Mouse (Mus musculus) c-Kit-positive CD71-positive TER-119-positive erythroid progenitor cells, embryonic 14.5 days (primary cell): ENCODE results near the gene Sgo2a.
"Not testable (repeated sequence)": the region's sequence is repeated elsewhere in the genome, so short reads cannot be mapped to it uniquely, and the experiment has no call there.

Experiments
- DNase-seq: peaks from one replicate; pipeline ENCODE4 v3.0.0-alpha.2; 2013; ENCODE audit warnings: low spot score

Gene Sgo2a

DNA sequence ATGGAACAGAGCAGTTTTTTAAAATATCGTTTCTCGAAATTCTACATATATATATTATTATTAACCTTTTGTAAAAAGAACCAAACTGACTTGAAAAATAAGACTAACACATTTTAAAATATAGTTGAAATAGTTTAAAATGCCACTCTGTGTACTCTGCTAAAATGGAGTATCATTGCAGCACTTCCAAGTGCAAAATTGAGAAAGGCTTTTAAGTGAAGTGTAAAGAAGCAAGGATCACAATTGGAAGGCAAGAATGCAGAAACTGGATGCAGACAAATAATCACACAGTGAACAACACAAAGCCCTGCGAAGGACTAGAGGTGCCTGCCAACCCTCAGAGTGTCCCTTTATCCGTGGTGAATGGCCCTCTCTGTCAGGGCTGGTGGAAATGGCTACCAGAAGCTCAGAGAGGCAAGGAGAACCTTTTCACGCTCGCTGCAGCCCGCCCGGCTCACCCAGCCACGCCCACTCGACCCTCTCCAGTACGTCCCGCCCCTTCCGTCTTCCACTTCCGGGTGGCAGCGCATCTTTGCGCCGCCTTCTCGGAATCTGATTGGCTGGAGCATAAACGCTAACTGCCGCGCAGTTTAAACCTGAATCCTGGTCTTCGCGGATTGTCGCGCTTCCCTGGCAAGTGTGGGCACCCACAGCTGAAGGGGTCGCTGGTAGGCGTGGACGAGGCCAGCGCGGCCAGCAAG is at the start of gene Sgo2a:
Gene Sgo2a (plus strand): TSS at position 540 of the 701 bp plus-strand sequence.
- DNase-seq: peak; percentile 93

GRCm38 (mm10) chr1:57947552-57948347 is 48.0 kb upstream of the Sgo2a start:
- DNase-seq: no peak

GRCm38 (mm10) chr1:57949195-57949594 is 46.6 kb upstream of the Sgo2a start:
- DNase-seq: no peak

- no peak for DNase-seq
Measured at GRCm38 (mm10) chr1:57949716-57950115, 46.1 kb upstream of the Sgo2a start.

- no peak for DNase-seq
Measured at GRCm38 (mm10) chr1:57952509-57952908, 43.3 kb upstream of the Sgo2a start.

GRCm38 (mm10) chr1:57953586-57954375 is 42.0 kb upstream of the Sgo2a start:
- DNase-seq: no peak

- DNase-seq: no peak
Measured at GRCm38 (mm10) chr1:57954376-57954765, 41.4 kb upstream of the Sgo2a start.

GRCm38 (mm10) chr1:57955774-57956173 is 40.0 kb upstream of the Sgo2a start:
- no peak for DNase-seq

DNA sequence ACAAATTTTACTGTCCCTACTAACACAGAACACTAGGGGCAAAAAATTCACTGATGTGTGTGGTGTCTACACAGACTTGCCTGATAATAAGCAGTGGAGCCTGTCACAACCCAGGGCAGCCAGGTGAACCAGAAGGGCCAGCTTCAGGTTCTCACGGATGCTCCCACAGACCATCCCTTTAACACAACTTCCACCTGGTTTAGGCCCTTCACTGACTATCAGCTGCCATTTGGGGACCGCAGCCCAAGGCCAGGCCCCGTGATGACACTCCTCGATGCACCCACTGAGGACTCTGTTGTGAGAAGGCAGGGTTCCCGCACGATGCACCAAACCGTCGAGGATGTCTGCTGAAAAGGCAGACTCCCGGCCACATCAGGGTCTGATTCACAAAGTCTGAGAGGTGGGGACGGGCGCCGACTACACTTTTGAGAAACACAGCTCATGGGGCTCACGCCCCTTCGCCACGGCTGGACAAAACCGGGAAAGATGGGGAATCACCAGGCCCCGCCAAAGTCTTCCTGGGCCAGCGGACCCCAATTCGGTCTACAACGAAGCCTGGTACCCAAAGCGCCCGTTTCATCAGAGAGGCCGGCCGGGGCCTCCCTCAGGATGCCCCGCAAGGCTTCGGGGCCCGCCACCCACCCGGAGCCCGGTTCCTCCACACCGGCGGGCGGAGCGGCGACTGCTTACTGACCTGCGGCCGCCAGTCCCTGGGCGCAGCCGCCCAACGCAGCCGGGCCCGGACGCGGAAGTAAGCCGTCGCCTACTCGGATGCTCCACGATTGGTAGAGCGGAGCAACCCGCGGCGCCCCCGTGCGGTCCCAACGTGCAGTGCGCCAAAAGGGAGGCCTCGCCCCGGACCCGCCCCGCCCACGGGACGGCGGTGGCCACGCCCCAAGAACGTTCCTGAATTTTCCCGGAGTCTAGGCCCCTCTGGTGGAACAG is 26.2 kb upstream of the Sgo2a start:
- peak; percentile 85 for DNase-seq

DNA sequence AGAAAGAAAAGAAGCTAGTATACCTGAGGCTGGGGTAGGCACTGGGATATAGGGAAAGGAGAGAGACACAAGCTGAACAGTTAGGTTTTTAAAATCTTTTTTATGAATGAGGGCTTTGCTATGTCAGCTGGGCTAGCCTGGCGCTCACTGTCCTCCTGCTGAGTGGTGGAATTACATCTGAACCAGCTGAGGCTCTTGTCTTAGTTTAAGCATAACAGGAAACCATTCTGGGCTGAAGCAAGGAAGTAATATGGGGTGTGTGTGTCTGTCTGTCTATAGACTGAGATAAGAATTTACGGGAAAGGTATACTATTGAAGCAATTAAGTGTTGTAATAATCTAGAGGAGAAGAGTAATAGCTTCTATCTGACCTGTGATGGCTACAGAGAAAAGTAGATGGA is 24.2 kb upstream of the Sgo2a start:
- no peak for DNase-seq

DNA sequence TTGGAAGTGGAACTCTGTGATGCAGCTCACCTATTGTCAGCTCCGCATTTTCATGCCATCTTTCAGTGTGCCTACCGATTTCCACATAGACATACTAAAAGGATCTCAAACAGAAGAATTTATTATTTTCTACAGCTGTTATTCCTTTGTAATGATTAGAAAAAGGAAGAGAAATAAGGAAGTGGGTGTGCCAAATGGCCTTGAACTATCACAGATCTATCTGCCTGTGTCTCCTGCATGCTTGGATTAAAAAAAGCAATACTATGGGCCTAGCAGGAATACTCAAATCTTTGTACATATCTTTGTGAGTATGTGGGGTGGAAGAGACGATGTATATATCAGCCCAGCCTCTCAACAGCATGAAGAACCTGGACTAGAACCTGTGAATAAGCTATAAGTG is 18.9 kb upstream of the Sgo2a start:
- DNase-seq: no peak

GRCm38 (mm10) chr1:57989052-57989600 is 6.6 kb upstream of the Sgo2a start:
- DNase-seq: no peak

DNA sequence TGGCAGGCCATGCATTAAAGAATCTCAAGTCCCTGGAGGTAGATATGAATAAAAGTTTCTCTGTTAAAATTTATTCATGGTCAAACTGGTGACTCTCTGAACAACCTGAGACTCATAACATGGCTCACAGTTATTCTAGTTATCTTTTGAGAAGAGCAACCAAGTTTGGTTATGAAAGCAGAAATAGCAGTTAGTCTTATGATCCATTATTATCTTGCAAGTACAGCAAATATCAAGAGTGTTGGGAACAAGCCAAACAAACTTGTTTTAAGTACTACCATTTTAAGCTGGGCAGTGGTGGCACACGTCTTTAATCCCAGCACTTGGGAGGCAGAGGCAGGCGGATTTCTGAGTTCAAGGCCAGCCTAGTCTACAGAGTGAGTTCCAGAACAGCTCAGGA is 4.5 kb upstream of the Sgo2a start:
- no peak for DNase-seq

DNA sequence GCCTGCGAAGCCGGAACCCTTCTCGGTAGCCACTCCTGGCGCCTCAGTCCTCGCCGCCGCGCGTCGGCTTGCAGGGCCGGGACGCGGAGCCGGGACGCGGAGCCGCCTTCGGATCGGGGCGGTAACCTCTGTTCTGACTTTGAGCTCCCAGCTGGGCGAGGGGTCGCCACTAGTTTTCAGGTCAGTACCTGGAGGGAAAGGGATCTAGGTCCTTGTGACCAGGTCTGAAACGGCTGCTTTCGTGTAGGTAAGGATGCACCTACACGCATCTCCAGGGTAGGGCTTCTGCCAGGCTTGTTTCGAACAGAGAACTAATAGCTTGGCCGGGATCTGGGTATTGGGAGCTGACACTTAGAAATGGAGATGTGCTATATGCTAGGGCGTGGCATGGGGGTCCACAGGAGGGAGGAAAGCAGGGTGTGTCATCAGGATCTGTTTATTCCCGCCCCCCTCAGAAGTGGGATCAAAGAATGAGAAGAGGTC is 403 bp downstream of the Sgo2a start:
- no peak for DNase-seq

- no peak for DNase-seq
Measured at GRCm38 (mm10) chr1:57998146-57998545, 2.4 kb downstream of the Sgo2a start.

- not testable (repeated sequence) for DNase-seq
Measured at GRCm38 (mm10) chr1:58006388-58006787, 10.6 kb downstream of the Sgo2a start.

- DNase-seq: no peak
Measured at GRCm38 (mm10) chr1:58018856-58019255, 23.1 kb downstream of the Sgo2a start, which contains the start of gene Kctd18. Kctd18 (minus strand) TSS chr1:58018956.

GRCm38 (mm10) chr1:58027707-58028106 is 31.9 kb downstream of the Sgo2a start:
- peak; percentile 17 for DNase-seq

GRCm38 (mm10) chr1:58029636-58030117 is 33.9 kb downstream of the Sgo2a start, which contains the start of gene Aox1:
Aox1 (plus strand) TSS chr1:58029931.
- DNase-seq: peak; percentile 32

DNA sequence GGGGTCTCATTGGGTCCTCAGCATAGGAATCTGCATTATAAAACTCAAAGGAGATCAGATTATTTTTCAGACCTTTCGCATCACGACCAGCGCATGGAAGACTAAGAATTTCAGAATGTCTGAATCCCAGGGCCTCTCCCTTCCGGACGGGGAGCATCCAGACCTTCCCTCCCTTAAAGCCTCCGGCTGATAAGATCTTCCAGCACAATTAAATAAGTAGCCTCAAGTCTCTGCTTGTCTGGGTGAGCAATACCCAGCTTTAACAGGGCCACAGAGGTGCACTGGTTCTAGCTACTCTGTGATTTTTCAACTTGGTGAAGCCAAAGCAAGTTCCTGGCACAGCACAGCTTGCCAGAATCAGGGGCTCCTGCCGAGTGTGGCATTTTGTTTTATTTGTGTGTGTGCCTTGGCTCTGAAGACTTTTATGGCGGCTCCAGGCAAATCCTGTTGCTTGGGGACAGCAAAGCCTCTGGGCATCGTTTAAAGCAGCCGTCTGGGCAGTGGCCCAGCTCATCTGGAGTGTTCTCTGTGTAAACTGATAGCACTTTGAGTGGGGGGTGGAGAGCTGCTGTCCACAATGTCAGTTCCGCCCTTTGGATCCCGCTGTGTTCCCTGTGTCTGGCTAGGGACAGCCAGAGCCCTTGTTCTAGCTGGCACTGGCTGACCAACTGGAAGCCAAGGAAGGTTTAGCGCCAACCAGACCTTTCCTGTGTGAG is 34.5 kb downstream of the Sgo2a start:
- no peak for DNase-seq
